Mouse (Mus musculus) lung, adult 2 months (tissue): Measurements from ENCODE around the gene Gm4792.

Source experiments
- CTCF ChIP-seq: fragments of 200-500 bp; IDR thresholded peaks from 2 replicates; pipeline ENCODE4 v1.5.1; 2011; ENCODE audit warnings: mild to moderate bottlenecking, low read length, control low read depth; ENCODE audit not compliant: insufficient read depth
- POLR2A ChIP-seq: fragments of 200-500 bp; IDR thresholded peaks from 2 replicates; pipeline ENCODE4 v1.6.1; 2011; ENCODE audit warnings: low read depth, mild to moderate bottlenecking, control low read depth, low read length, borderline replicate concordance; ENCODE audit errors: extremely low read depth

DNA sequence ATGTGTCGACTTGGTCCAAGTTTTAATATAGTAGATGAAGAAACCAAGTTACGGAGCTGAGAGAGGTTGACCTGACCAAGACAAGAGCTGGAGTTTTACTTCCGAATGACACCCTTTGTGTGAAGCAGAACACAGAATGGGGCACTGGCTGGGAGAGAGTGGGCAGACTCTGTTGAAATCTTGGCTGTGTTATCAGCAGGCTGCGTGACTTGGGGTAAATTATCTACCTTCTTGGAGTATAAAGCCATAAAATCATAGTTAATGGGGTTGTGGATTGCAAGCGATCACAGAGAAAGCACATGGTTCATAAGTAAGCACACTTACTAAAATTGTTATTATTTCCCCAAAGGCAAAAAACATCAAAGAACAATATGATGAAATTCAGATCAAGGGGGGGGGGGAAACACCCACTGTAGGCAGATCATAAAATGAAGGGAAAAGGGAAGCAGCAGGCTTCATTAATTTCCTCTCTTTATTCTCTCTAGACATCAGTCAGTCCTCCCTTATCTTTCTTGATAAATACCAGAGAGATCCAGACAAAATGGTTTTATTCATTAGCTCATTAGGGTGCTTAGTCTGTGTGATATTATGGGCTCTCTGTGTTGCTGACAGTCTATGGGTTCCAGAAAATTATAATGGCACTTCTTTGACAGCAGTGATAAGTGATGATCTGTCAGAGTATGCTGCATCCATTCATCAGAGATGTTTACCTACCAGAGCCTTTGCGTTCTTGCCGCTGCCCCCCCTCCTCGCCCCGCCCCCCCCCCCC, 12.2 kb upstream of the Gm4792 start:
- TF ChIP-seq POLR2A (no peak), CTCF (no peak)
